Mouse (Mus musculus) cerebellum, adult 2 months (tissue): ENCODE data around the gene Mbd5.

Source experiments
- CTCF ChIP-seq: fragments of 200-500 bp; IDR thresholded peaks from 2 replicates; pipeline ENCODE4 v1.5.1; 2011; ENCODE audit warnings: low read depth, mild to moderate bottlenecking, control low read depth, low read length, moderate library complexity, borderline replicate concordance; ENCODE audit not compliant: insufficient read depth
- POLR2A ChIP-seq: fragments of 200-500 bp; IDR thresholded peaks from 2 replicates; pipeline ENCODE4 v1.6.1; 2011; ENCODE audit warnings: low read length, control low read depth, borderline replicate concordance; ENCODE audit not compliant: insufficient read depth

GRCm38 (mm10) chr2:49350852-49351251, 401.5 kb downstream of the Mbd5 start:
- TF ChIP-seq POLR2A (no peak), CTCF (no peak)
